Mouse (Mus musculus): Measurements from ENCODE around the gene Ina. TPM values are rescaled to one million over a fixed set of nuclear protein-coding genes. Genes with fewer than 3 reads are reported as not detected.
A peak's percentile ranks its signal among the peaks of the same experiment; 100 is the strongest.

The Ina gene
- total and polyA plus RNA-seq, 2 experiments from 2014 or later, result not detected

DNA sequence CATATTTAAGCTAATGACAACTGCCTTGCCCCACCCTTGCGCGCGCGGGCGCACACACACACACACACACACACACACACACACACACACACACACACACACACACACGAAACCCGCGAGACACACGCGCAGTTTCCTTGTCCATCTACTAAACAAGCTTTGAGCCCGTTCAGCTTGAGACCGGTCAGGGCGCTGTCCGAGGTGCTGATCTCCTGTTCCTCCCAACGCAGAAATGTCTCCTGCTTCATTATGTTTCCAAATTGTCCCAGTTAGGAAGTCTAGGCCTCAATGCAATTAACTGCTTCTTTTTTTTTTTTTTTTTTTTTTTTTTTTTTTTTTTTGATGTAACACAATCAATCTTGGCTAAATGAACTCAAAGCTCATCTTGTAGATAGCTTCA lies 2.0 kb downstream of the Ina start:
- peaks cover 73% of the 10 kb centered on the region for H3K27me3 ChIP-seq (ENCODE audit: control insufficient read depth, insufficient read depth, low read length)
- DNase-seq (ENCODE audit: low spot score), result peak; percentile 57

DNA sequence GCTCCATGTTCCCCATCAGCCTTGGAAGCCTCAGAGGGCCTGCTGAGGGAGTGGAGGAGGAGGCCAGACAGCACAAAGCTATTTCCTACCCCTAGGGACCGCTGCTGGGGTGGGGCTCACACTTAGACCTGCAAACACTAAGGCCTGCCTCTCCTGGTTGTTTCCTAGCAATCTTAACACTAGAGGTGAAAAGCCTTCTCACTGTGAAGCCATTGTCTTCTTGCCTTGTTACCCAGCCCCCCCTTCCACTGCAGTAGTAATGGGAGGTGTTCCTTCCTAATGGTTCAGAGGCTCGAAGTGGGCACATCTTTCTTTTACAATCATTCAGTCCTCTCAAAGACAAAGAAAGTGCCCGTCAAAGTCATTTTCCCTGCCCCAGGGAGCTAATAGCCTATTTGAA lies 3.3 kb downstream of the Ina start:
- H3K4me2 ChIP-seq (ENCODE audit: low read depth, low read length), result no peak overlapping the region
- no peak overlapping the region for H3K27ac ChIP-seq (ENCODE audit: low read depth)
- H3K9me3 ChIP-seq (replicated peaks; ENCODE audit: control insufficient read depth, low read length), result no peaks in the 10 kb centered on the region
- H3K36me3 ChIP-seq (replicated peaks; ENCODE audit: control insufficient read depth, insufficient read depth, low read length), result no peaks in the 10 kb centered on the region
- ATAC-seq (ENCODE audit: insufficient read depth, low read depth) (no peak), DNase-seq (ENCODE audit: low spot score) (no peak)
- no peak overlapping the region for H3K9ac ChIP-seq (replicated peaks; ENCODE audit: low read depth, low read length)
- peaks cover 61% of the 10 kb centered on the region for H3K27me3 ChIP-seq (ENCODE audit: control insufficient read depth, insufficient read depth, low read length)
- no peak overlapping the region for H3K4me3 ChIP-seq (ENCODE audit: low read depth, low read length)
- no peaks in the 10 kb centered on the region; the same call in 1 of the 2 replicates for H3K4me1 ChIP-seq (ENCODE audit: control insufficient read depth, insufficient read depth)
- TF ChIP-seq CTCF (IDR thresholded peaks at IDR 0.05; ENCODE audit: low read depth), result no peak
- no peak for TF ChIP-seq EP300 (IDR thresholded peaks at IDR 0.05; ENCODE audit: low read depth)
- WGBS, result 14% methylated on average over 3 of the region's 3 CpGs

More for the DNA sequence above, 2.0 kb downstream of the Ina start:
- ATAC-seq (ENCODE audit: insufficient read depth, low read depth), result no peak
- Histone ChIP-seq H3K4me1 (ENCODE audit: control insufficient read depth, insufficient read depth) (no peaks in the 10 kb centered on the region; the same call in 1 of the 2 replicates), H3K36me3 (replicated peaks; ENCODE audit: control insufficient read depth, insufficient read depth, low read length) (no peaks in the 10 kb centered on the region), H3K4me3 (ENCODE audit: low read depth, low read length) (no peak overlapping the region), H3K9me3 (replicated peaks; ENCODE audit: control insufficient read depth, low read length) (no peaks in the 10 kb centered on the region), H3K9ac (replicated peaks; ENCODE audit: low read depth, low read length) (no peak overlapping the region), H3K4me2 (ENCODE audit: low read depth, low read length) (no peak overlapping the region), H3K27ac (ENCODE audit: low read depth) (no peak overlapping the region)
- TF ChIP-seq EP300 (IDR thresholded peaks at IDR 0.05; ENCODE audit: low read depth), result no peak
- no peak for TF ChIP-seq CTCF (IDR thresholded peaks at IDR 0.05; ENCODE audit: low read depth)
- WGBS, result 2% methylated on average over 15 of the region's 15 CpGs

DNA sequence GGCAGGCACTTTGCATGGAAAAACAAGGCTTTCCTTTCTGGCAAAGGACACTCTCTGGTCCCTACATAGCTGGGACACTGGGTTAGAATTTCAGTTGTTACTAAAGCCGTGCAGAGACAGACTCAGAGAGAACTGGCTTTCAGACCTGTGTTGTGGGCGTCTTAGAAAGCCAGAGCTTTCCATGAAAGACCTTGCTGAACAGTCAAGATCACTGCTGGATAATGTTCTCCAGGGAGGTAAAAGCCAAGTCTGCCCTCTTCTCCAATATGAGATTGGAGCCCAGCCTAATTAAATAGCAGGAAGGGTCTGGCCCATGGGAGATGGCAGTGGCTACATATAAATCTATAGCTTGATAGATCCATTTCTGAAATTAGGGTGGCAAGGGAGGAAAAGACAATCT lies 3.8 kb downstream of the Ina start:
- Histone ChIP-seq H3K27me3 (ENCODE audit: control insufficient read depth, insufficient read depth, low read length) (peaks cover 56% of the 10 kb centered on the region), H3K9ac (replicated peaks; ENCODE audit: low read depth, low read length) (no peak overlapping the region), H3K4me1 (ENCODE audit: control insufficient read depth, insufficient read depth) (no peaks in the 10 kb centered on the region; the same call in 1 of the 2 replicates), H3K4me2 (ENCODE audit: low read depth, low read length) (no peak overlapping the region), H3K27ac (ENCODE audit: low read depth) (no peak overlapping the region), H3K9me3 (replicated peaks; ENCODE audit: control insufficient read depth, low read length) (no peaks in the 10 kb centered on the region), H3K36me3 (replicated peaks; ENCODE audit: control insufficient read depth, insufficient read depth, low read length) (no peaks in the 10 kb centered on the region), H3K4me3 (ENCODE audit: low read depth, low read length) (no peak overlapping the region)
- 47% methylated on average over 2 of the region's 2 CpGs for WGBS
- TF ChIP-seq CTCF (IDR thresholded peaks at IDR 0.05; ENCODE audit: low read depth) (no peak), EP300 (IDR thresholded peaks at IDR 0.05; ENCODE audit: low read depth) (no peak)
- no peak for DNase-seq (ENCODE audit: low spot score)
- no peak for ATAC-seq (ENCODE audit: insufficient read depth, low read depth)

DNA sequence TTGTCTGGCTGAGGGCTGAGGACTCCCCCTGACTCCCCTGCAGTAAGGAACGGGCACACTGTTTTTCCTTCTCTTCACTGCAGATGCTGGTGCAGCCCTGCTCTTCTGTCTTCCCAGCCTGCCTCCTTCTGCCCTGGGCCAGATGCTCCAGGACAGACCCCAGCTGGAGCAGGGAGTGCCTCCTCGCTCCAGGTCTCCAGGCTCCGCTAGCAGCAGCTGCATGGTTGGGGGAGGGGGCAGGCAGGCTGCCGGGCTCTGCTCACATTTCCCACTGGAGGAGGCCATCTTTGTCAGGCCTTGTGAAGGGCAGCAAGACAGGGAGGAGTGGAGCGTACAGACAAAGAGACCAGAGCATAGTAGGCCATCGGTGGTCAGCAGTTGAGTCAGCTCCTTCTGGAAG lies 4.8 kb downstream of the Ina start:
- H3K9me3 ChIP-seq (replicated peaks; ENCODE audit: control insufficient read depth, low read length), result no peaks in the 10 kb centered on the region
- H3K4me2 ChIP-seq (ENCODE audit: low read depth, low read length), result no peak overlapping the region
- DNase-seq (ENCODE audit: low spot score) (no peak), ATAC-seq (ENCODE audit: insufficient read depth, low read depth) (no peak)
- H3K4me1 ChIP-seq (ENCODE audit: control insufficient read depth, insufficient read depth), result no peaks in the 10 kb centered on the region; the same call in 1 of the 2 replicates
- no peaks in the 10 kb centered on the region for H3K36me3 ChIP-seq (replicated peaks; ENCODE audit: control insufficient read depth, insufficient read depth, low read length)
- peaks cover 46% of the 10 kb centered on the region for H3K27me3 ChIP-seq (ENCODE audit: control insufficient read depth, insufficient read depth, low read length)
- WGBS, result 29% methylated on average over 6 of the region's 6 CpGs
- H3K27ac ChIP-seq (ENCODE audit: low read depth), result no peak overlapping the region
- no peak overlapping the region for H3K9ac ChIP-seq (replicated peaks; ENCODE audit: low read depth, low read length)
- H3K4me3 ChIP-seq (ENCODE audit: low read depth, low read length), result no peak overlapping the region
- no peak for TF ChIP-seq CTCF (IDR thresholded peaks at IDR 0.05; ENCODE audit: low read depth)
- TF ChIP-seq EP300 (IDR thresholded peaks at IDR 0.05; ENCODE audit: low read depth), result no peak

DNA sequence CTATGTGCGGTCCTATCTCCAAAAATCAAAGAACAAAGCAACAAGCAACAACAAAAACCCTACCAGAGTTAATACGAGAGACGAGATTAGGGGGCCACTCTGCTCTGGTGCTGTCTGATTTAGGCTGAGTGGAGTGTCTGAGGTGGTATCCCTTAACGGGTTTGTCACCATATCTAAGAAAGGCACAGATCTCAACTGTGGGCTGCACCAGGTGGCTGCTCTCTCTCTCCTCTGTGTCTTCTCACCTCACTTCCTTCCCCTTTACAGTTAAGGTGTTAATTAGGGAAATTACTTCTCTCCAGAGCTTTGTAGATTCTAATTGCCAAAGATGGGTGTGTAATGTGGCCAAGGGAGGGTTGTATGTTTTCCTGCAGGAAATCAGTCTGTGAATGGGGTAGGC lies 8.2 kb downstream of the Ina start:
- no peak overlapping the region for H3K27ac ChIP-seq (ENCODE audit: low read depth)
- no peak for DNase-seq (ENCODE audit: low spot score)
- no peak for TF ChIP-seq EP300 (IDR thresholded peaks at IDR 0.05; ENCODE audit: low read depth)
- TF ChIP-seq CTCF (IDR thresholded peaks at IDR 0.05; ENCODE audit: low read depth), result no peak
- no peak for ATAC-seq (ENCODE audit: insufficient read depth, low read depth)
- no peak overlapping the region for H3K9ac ChIP-seq (replicated peaks; ENCODE audit: low read depth, low read length)
- no peaks in the 10 kb centered on the region for H3K9me3 ChIP-seq (replicated peaks; ENCODE audit: control insufficient read depth, low read length)
- H3K27me3 ChIP-seq (ENCODE audit: control insufficient read depth, insufficient read depth, low read length), result peaks cover 17% of the 10 kb centered on the region; the same call in 1 of the 2 replicates
- 65% methylated on average over 4 of the region's 4 CpGs for WGBS
- no peak overlapping the region for H3K4me3 ChIP-seq (ENCODE audit: low read depth, low read length)
- no peaks in the 10 kb centered on the region for H3K4me1 ChIP-seq (ENCODE audit: control insufficient read depth, insufficient read depth)
- no peak overlapping the region for H3K4me2 ChIP-seq (ENCODE audit: low read depth, low read length)
- H3K36me3 ChIP-seq (replicated peaks; ENCODE audit: control insufficient read depth, insufficient read depth, low read length), result no peaks in the 10 kb centered on the region

DNA sequence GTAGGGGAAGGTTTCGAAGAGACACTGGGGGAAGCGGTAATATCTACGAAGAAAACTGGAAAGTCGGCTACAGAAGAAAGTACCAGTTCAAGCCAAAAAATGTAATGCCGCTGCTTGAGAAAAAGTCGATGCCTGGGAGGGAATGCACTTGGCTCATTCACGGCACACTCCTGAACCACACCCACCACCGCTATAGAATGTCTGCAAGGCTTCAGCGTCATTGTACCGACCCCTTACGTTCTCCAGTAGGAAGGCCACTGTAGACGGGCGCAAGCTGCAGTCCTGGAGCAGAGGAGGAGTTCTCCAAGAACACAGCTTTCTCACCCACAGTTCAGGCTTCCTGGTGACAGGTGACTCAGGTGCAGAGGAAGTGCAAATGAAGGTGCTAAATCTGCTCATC lies 9.0 kb downstream of the Ina start:
- Histone ChIP-seq H3K9ac (replicated peaks; ENCODE audit: low read depth, low read length) (no peak overlapping the region), H3K9me3 (replicated peaks; ENCODE audit: control insufficient read depth, low read length) (no peaks in the 10 kb centered on the region), H3K36me3 (replicated peaks; ENCODE audit: control insufficient read depth, insufficient read depth, low read length) (no peaks in the 10 kb centered on the region), H3K4me1 (ENCODE audit: control insufficient read depth, insufficient read depth) (no peaks in the 10 kb centered on the region), H3K27ac (ENCODE audit: low read depth) (no peak overlapping the region), H3K27me3 (ENCODE audit: control insufficient read depth, insufficient read depth, low read length) (peaks cover 8% of the 10 kb centered on the region; the same call in 1 of the 2 replicates), H3K4me3 (ENCODE audit: low read depth, low read length) (no peak overlapping the region), H3K4me2 (ENCODE audit: low read depth, low read length) (no peak overlapping the region)
- 72% methylated on average over 13 of the region's 13 CpGs for WGBS
- no peak for TF ChIP-seq CTCF (IDR thresholded peaks at IDR 0.05; ENCODE audit: low read depth)
- TF ChIP-seq EP300 (IDR thresholded peaks at IDR 0.05; ENCODE audit: low read depth), result no peak
- DNase-seq (ENCODE audit: low spot score), result no peak
- ATAC-seq (ENCODE audit: insufficient read depth, low read depth), result no peak
